Mouse (Mus musculus) T-helper 1 cell (primary cell): ENCODE data around the gene Rps9.

Experiments used
- in situ Hi-C: fragments of 300-600 bp; cut with MboI, MseI; formaldehyde crosslinking; loops from one replicate; pipeline ENCODE4 v1.15.1; 2025; ENCODE audit warnings: high pct_unique_total_duplicates

Gene Rps9

GRCm38 (mm10) chr7:3703879-3704441, at the start of gene Rps9:
Rps9 (plus strand) TSS chr7:3703993.
- in situ Hi-C loops: no loop called here

DNA sequence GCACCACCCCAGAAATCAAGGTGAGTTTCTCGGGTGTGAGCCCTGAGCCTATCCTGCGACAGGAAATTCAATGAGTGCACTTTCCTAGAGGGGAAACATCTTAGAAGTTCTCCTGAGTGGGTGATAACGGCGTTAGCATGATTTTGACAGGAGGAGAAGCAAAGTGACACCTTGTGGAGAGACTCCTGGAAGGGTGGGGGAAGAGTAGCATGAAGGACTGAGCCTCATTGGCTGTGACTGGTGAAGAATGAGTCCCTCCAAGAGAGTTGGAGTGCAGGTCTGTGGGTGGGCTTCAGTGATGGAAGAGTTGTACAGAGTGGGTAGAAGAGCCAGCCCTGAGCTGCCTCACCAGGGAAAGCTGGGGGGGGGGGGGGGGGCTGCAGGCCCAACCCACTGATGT, 46.8 kb upstream of the Rps9 start:
- in situ Hi-C loops: no loop called here

DNA sequence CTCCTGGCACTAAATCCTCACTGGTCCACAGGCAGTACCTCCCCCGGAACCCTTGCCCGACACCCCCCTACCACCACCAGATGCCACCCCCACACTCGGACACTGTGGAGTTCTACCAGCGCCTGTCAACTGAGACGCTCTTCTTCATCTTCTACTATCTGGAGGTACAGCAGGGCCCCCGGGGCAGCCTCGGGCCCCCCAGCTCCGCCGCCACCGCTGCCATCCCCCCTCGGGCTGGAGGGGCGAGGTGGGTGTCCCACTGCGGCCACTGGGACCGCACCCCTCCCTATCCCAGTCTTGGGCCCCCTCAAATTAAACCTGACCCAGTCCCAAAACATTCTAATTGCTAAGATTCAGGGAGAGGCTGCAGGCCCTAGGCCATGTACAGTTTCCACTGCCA, 45.2 kb upstream of the Rps9 start:
- in situ Hi-C loops: no loop called here

GRCm38 (mm10) chr7:3664524-3665214, 39.1 kb upstream of the Rps9 start:
- in situ Hi-C loops: no loop called here

GRCm38 (mm10) chr7:3665215-3666114, 38.3 kb upstream of the Rps9 start, which contains the start of gene Leng1:
Leng1 (minus strand) TSS chr7:3665840.
- in situ Hi-C loops: no loop called here

- in situ Hi-C loops: no loop called here
These were observed 36.8 kb upstream of the Rps9 start for GRCm38 (mm10) chr7:3666921-3667391.

DNA sequence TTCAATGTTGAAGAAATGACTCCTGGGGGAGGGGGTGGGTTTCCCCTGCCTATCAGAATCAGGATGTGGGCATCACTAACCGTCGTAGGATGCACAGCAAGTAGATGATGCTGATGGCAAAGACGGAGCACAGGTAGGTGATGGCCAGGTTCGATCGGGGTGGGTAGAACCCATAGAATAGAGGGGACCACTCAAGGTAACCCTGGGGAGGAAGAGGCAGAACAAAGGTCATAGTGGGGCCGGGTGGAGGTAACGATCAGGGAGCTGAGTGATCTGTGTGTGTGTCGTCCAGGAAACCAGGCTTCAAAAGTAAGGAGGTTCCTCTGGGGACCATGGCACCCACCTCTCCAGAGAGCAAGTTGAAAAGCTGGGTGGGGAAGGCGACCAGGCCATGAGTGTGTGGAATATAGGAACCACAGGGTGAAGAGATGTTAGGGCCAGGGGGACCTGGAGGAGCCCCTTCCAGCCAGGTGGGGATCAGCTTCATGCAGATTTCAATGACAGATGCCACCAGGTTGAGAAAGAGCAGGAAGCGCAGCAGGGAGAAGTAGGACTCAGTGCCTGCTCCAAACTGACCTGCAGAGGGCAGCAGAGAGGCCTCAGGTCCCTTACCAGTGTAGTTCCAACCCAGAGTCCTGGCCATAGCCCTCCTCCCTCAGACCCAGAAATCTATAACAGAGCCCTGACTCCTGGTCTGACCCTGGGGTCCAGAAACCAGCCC, 29.1 kb upstream of the Rps9 start:
- in situ Hi-C loops: no loop called here

DNA sequence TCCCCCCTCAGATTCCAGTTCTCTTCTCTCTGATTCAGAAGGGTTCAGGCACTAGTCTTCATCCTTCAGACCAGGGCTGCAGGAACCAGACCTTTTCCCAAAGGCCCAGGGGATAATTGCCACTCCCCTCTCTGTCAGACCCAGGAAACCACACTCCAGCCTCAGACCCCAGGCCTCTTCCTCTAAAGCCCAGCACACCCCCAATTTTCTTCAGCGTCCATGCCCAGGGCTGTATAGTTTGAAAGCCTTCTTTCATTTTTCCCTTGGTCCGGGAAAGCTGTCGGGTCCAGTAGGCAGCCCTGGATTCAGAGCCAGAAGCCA, 28.6 kb upstream of the Rps9 start:
- in situ Hi-C loops: no loop called here

DNA sequence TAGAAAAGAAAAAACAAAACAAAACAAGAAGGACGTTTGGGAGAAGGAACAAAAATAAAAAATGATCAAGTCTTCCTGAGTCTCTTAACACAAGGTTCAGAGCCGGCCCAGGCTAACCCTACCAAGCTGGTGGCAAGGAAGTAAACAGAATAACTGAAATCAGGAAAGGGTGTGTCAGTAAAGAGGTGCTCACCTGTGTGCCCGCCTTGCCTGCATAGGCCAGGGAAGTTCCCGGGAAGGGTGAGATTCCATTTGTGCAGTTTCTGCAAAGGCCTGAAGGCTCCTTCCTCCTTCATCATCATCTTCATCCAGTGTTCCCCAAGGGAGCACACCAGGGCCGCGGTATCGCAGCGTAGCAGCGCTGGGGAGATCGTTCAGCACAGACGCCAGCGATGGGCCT, 27.4 kb upstream of the Rps9 start:
- in situ Hi-C loops: no loop called here

DNA sequence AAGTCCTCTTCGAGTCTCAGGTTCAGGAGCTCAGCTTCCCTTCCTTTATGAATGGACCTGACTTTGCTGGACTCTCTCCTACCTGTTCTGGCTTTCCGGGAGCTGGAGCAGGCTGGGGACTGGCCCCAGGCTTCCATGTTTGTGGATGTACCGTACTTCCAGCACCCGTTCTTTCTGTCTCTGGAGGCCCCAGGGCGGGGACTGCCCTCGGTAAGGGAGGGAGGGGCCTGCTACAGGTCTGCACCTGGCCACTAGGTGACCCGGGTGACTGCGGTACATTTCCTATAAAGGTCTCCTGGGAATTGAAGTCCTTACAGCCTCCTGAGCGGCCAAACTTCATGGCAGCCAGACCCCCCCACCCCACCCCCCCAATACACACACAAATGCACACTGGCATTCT, 26.5 kb upstream of the Rps9 start, which contains the start of gene Tmc4:
TSS of gene Tmc4 (minus strand) at position 212 of the 400 bp plus-strand sequence.
- in situ Hi-C loops: no loop called here

- in situ Hi-C loops: no loop called here
These were observed 19.8 kb upstream of the Rps9 start for GRCm38 (mm10) chr7:3683908-3684550.

DNA sequence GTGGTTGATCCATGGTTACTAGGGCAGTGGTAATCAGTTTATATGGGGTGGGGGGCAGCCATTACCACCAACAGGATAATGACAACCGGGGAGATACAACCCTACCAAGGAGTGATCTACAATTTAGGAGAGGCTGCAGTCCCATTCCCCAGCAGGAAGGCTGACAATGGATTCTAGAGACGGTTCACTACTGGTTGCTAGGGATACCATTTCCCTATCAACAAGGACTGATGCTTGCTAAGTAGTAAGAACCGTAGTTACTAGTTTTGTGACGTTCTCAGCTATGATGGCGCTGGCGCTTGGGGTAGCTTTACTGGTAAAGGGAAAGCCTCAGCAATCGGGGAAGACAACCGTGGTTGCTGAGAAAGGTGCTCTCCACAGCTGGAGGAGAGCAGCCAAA, 19.1 kb upstream of the Rps9 start:
- in situ Hi-C loops: no loop called here

DNA sequence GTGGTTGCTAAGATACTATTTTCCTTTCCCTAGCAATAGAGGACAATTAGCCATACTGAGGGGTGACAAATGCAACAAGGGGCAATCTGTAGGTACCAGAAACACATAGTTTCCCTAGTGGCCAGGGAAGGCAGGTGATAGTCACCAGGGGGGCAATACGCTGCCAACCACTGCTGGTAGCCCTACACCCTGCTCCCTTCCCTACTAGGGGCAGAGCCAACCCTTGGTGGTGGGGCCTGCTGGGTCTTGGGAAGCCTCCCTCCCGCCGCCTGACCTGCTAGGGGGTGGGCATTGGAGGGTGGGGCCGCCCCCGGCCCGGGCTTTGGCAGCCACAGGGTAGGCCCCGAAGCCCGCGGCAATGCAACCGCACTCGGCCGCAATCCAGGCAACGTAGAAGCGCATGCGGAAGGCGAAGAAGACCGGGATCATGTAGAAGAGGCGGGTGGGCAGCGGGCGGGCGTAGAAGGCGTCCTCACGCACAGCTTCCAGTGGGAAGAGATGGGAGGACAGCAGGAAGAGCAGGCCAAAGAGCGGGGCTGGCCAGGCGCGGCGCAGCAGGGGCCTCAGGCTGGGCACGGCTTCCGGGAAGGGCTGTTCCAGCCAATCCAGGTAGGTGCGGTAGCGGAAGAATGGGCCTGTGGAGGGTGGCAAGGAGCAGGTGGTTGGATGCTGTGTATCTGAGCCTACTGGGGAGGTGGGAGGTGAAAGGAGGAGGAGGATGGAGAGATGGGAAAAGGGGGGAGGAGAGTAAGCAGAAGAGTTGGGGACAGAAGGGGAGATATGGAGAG, 18.2 kb upstream of the Rps9 start:
- in situ Hi-C loops: no loop called here

GRCm38 (mm10) chr7:3691919-3692318, 11.9 kb upstream of the Rps9 start:
- in situ Hi-C loops: no loop called here

GRCm38 (mm10) chr7:3692382-3692986, 11.3 kb upstream of the Rps9 start, which contains the start of gene Tsen34:
Tsen34 (plus strand) TSS chr7:3692863.
- in situ Hi-C loops: no loop called here

DNA sequence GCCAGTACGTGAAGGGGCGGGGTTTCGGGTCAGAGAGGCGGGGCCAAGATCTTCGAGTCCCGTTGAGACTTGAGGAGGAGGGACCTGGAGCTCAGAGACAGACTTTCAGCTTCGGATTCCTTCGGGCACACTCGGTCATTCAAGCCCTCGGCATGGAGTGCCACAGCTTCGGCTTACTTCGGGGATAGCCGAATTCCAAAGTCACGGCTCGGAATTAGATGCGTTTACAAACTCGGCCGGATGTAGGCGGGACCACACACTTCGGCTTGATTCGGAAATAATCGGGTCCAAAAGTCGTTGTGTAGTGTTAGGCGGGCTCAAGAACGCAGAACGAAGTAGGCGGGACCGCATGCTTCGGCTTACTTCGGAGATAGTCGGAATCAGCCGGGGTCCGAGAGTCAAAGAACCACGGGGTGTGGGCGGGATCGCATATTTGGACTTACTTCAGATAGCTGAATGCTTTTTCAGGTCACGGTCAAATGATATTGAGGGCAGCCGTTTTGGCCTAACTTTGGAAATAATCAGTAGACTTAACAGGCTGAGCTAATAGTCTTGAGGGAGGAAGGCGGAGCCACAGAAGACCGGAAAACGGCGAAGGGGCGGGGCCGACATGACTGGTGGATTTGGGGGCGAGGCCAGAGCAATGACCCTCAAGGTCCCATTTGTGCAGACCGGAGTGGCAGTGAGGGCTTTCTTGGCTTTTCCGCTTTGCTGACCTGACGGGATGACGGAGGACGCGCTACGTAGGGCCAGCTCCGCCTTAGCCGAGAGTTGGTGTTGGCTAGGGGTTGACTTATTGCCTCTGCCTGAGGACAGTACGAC, 10.6 kb upstream of the Rps9 start, which contains the start of gene Mboat7:
TSS of gene Mboat7 (minus strand) at position 537 of the 822 bp plus-strand sequence.
- in situ Hi-C loops: no loop called here

- in situ Hi-C loops: no loop called here
These were observed 10.1 kb upstream of the Rps9 start for GRCm38 (mm10) chr7:3693809-3694075.

DNA sequence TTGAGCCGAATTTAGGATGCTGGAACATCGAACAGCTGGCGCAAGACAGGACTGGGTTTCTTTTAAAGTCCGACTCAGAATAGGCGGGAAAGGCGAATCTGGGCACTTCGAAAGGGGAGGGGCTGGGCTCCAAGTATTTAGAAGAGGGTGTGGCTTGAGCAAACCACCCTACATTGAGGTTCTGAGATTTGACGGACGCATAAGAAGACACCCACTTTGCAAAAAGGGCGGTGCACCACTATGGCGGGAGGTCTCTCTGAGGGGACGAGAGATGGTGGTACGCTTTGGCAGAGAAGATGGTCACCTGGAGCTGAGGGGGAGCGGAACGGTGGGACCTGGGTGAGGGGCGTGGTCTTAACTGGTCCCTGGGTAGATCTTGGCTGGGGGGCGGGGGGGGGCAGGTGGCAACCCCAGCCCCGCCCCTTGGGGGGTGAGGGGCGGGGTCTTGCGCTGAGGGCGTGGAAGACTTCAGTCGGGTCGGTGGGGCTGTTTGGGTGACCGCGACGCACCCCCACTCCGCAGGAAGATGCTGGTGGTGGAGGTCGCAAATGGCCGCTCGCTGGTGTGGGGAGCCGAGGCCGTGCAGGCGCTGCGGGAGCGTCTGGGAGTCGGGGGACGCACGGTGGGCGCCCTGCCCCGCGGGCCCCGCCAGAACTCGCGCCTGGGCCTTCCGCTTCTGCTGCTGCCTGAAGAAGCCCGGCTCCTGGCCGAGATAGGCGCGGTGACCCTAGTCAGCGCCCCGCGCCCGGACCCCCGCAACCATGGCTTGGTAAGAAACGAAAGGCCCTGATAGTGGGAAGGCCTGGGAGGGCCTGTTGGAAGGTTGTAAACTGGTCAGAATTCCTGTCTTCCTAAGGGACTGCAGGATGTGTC, 9.5 kb upstream of the Rps9 start:
- in situ Hi-C loops: no loop called here
